Mouse (Mus musculus) layer of hippocampus, adult 2 months (tissue): ENCODE data around the gene Ran. TPM values are rescaled to one million over a fixed set of nuclear protein-coding genes. Genes with fewer than 3 reads are reported as not detected.

ENCODE experiments used
- DNase-seq, 2 experiments: peaks; one replicate each; pipeline ENCODE4 v3.0.0; 2022; ENCODE audit warnings: low spot score in 2 of 2
- H3K27ac ChIP-seq: fragments of 200-600 bp; 2 replicates; pipeline ENCODE4 v1.8.1; 2022
- H3K4me3 ChIP-seq: fragments of 200-600 bp; 2 replicates; pipeline ENCODE4 v1.8.1; 2022; ENCODE audit warnings: mild to moderate bottlenecking
- CTCF ChIP-seq: fragments of 200-600 bp; conservative IDR thresholded peaks from 2 replicates; pipeline ENCODE4 v1.8.1; 2022; ENCODE audit warnings: antibody characterized with exemption, mild to moderate bottlenecking, moderate library complexity
- total RNA-seq, 2 experiments: library from RNA; stranded (reverse); gene quantifications; 2 replicates each; pipeline ENCODE4 v1.2.3; 2021

The Ran gene
- total RNA-seq, 2 experiments from 2014 or later, result 160 to 167 TPM

GRCm38 (mm10) chr5:129059116-129059515, 39.2 kb downstream of the Ran start:
- Histone ChIP-seq H3K27ac (no peak overlapping the region), H3K4me3 (no peak overlapping the region)
- no peak for DNase-seq
- peak; percentile 34 for TF ChIP-seq CTCF

- Histone ChIP-seq H3K4me3 (no peak overlapping the region), H3K27ac (no peak overlapping the region; the same call in 1 of the 2 replicates)
- peak; percentile 65 to 75 for DNase-seq
- TF ChIP-seq CTCF, result peak; percentile 85
These were observed 41.7 kb downstream of the Ran start for GRCm38 (mm10) chr5:129061579-129061978.

- peak; percentile 80 for TF ChIP-seq CTCF
- peak overlapping the region; percentile 40 for H3K4me3 ChIP-seq
- DNase-seq, result peak; percentile 85 to 92
- H3K27ac ChIP-seq, result peak overlapping the region; percentile 46; the same call in 1 of the 2 replicates
These were observed 43.3 kb downstream of the Ran start for GRCm38 (mm10) chr5:129063037-129063791.

GRCm38 (mm10) chr5:129063792-129064087, 43.9 kb downstream of the Ran start:
- H3K4me3 ChIP-seq, result peak overlapping the region; percentile 40
- no peak for DNase-seq
- no peak for TF ChIP-seq CTCF
- peak overlapping the region; percentile 44; the same call in 1 of the 2 replicates for H3K27ac ChIP-seq

- no peak for DNase-seq
- H3K4me3 ChIP-seq, result no peak overlapping the region
- H3K27ac ChIP-seq, result no peak overlapping the region
- TF ChIP-seq CTCF, result no peak
These were observed 44.3 kb downstream of the Ran start for GRCm38 (mm10) chr5:129064186-129064585.

- DNase-seq, result no peak
- no peak overlapping the region for H3K4me3 ChIP-seq
- no peak for TF ChIP-seq CTCF
- H3K27ac ChIP-seq, result no peak overlapping the region
These were observed 45.4 kb downstream of the Ran start for GRCm38 (mm10) chr5:129065301-129065700.

- Histone ChIP-seq H3K4me3 (no peak overlapping the region), H3K27ac (0 out of 2 replicates have a peak overlapping the region, but pooled peaks have one; percentile 18)
- TF ChIP-seq CTCF, result no peak
- DNase-seq, result no peak
These were observed 46.1 kb downstream of the Ran start for GRCm38 (mm10) chr5:129065946-129066345.

- peak overlapping the region; percentile 75 for H3K27ac ChIP-seq
- TF ChIP-seq CTCF, result no peak
- no peak for DNase-seq
- no peak overlapping the region for H3K4me3 ChIP-seq
These were observed 46.8 kb downstream of the Ran start for GRCm38 (mm10) chr5:129066541-129067230.

GRCm38 (mm10) chr5:129067231-129067834, 47.5 kb downstream of the Ran start:
- TF ChIP-seq CTCF, result no peak

GRCm38 (mm10) chr5:129071761-129072280, 52.0 kb downstream of the Ran start:
- peak overlapping the region; percentile 83 for H3K27ac ChIP-seq
- no peak overlapping the region for H3K4me3 ChIP-seq
- no peak for TF ChIP-seq CTCF
- no peak for DNase-seq

More at GRCm38 (mm10) chr5:129067231-129067834, 47.5 kb downstream of the Ran start:
- peak overlapping the region; percentile 75 for H3K27ac ChIP-seq
- no peak overlapping the region for H3K4me3 ChIP-seq
- no peak for DNase-seq

- Histone ChIP-seq H3K27ac (no peak overlapping the region), H3K4me3 (no peak overlapping the region)
- no peak for TF ChIP-seq CTCF
- no peak for DNase-seq
These were observed 53.5 kb downstream of the Ran start for GRCm38 (mm10) chr5:129073404-129073803.

Other genes starting within 250 kb of the Ran start
- gene Rimbp2, start 66.6 kb upstream of the Ran start, total RNA-seq, result 100 to 1,000 TPM; 126 to 139 TPM
- gene Stx2, start 11.5 kb upstream of the Ran start, total RNA-seq, result 10 to 100 TPM; 30.9 to 31.8 TPM
- under 1 TPM; 0.33 to 0.39 TPM for gene Adgrd1, start 76.7 kb downstream of the Ran start, total RNA-seq